Mouse (Mus musculus): ENCODE results near the gene Pi4kb. TPM values are rescaled to one million over a fixed set of nuclear protein-coding genes. Genes with fewer than 3 reads are reported as not detected.

The Pi4kb gene
- polyA plus RNA-seq, 1 experiment = not detected

DNA sequence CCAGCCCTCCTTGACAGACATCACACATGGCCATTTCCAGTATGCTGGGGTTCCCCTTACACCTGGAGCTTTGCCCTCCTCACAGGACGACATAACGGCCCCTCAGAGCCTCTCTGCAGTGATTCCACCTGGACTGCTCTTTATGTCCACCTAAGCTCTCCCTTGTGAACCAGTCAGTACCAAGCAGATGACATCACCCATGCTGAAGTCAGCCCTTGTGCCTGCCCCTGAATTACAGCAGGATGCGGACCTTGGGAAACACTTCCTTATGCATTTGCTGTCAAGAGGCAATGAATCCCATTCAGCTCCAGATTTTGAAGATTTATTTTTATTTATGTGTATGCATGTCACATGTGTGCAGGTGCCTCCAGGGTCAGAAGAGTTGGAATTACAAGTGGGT, 73.4 kb downstream of the Pi4kb start:
- Histone ChIP-seq H3K27ac (ENCODE audit: insufficient read depth, low read depth, low read length) (no peak overlapping the region), H3K4me3 (ENCODE audit: insufficient read depth, low read depth, low read length) (no peak overlapping the region), H3K4me1 (ENCODE audit: control insufficient read depth, insufficient read depth, low read length) (no peaks in the 10 kb centered on the region)
- no peak for TF ChIP-seq POLR2A (IDR thresholded peaks at IDR 0.05; ENCODE audit: insufficient read depth, low read depth, low read length)
- 74% methylated on average over 3 of the region's 3 CpGs for WGBS

DNA sequence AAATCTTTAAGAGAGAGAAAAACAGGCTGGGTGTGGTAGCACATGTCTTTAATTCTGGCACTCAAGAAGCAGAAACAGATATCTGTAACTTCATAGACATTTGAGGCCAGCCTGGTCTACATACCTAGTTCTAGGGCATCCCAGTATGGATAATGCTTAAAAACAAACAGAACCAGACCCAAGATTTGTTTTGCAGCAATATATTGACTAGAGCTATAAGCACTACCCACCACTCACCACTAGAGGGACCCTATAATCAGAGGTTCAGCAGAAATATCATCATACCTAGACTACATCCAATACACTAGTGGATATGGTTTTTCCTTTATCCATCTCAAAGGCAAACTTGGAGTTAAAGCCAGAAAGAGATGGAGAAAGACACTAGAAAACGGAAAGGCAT, 78.4 kb downstream of the Pi4kb start:
- TF ChIP-seq CTCF (IDR thresholded peaks at IDR 0.05; ENCODE audit: insufficient read depth, low read depth, low read length) (no peak), POLR2A (IDR thresholded peaks at IDR 0.05; ENCODE audit: insufficient read depth, low read depth, low read length) (no peak)
- H3K4me1 ChIP-seq (ENCODE audit: control insufficient read depth, insufficient read depth, low read length) = peaks cover 3% of the 10 kb centered on the region; the same call in 1 of the 2 replicates
- no peak overlapping the region for H3K4me3 ChIP-seq (ENCODE audit: insufficient read depth, low read depth, low read length)
- no peak overlapping the region for H3K27ac ChIP-seq (ENCODE audit: insufficient read depth, low read depth, low read length)
- 41% methylated on average over 1 of the region's 1 CpGs for WGBS

DNA sequence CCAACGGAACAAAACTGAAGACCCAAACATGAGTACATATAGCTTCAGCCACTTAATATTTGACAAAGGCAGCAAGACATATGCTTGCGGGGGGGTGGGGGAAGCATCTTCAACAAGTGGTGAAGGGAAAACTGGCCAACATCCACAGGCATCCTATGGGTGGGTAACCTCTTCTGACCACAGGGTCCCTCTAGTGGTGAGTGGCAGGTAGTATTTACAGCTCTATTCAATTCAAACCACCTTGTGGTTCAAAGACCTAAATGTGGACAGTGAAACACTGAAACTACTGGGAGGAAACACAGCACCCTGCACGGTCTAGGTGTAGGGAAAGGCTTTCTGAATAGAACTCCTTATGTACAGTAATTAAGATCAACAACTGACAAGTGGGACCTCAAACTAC, 79.2 kb downstream of the Pi4kb start:
- TF ChIP-seq POLR2A (IDR thresholded peaks at IDR 0.05; ENCODE audit: insufficient read depth, low read depth, low read length) (no peak), CTCF (IDR thresholded peaks at IDR 0.05; ENCODE audit: insufficient read depth, low read depth, low read length) (peak; percentile 38; the same call in 1 of the 2 replicates)
- H3K27ac ChIP-seq (ENCODE audit: insufficient read depth, low read depth, low read length) = no peak overlapping the region
- peaks cover 3% of the 10 kb centered on the region; the same call in 1 of the 2 replicates for H3K4me1 ChIP-seq (ENCODE audit: control insufficient read depth, insufficient read depth, low read length)
- 41% methylated on average over 3 of the region's 3 CpGs for WGBS
- H3K4me3 ChIP-seq (ENCODE audit: insufficient read depth, low read depth, low read length) = no peak overlapping the region

DNA sequence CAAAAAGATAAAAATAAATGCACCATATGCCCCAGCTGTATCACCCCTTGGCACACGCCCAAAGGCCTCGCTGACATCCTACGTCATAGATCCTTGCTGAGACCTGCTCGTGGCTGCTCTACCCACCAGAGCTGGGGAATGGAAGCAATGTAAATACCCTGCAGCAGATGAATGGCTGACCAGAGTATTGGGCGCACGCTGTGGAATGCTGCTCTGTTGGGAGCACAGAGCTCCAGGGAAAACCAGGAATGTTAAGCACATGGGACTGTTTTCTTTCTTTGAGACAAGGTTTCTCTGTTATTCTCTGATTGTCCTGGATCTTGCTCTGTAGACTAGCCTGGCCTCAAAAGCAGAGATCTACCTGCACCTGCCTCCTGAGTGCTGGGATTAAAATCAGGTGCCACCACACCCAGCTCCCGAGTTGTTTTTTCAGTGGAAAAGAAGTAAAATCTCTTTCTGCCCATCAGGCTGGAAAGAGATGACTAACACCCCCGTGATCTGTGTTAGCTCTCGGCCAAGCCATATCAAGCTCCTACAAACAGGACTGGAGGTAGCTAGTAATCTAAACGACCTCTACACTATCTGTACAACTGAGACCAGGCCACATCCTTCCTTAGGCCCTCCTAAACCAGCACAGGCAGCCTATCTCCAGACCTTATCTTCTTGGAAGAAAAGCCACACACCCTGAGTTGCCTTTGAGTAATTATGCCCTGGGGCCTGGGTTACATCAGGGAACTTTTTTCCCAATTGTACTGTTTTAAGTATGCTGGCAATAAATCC, 80.1 kb downstream of the Pi4kb start:
- Histone ChIP-seq H3K4me1 (ENCODE audit: control insufficient read depth, insufficient read depth, low read length) (peaks cover 6% of the 10 kb centered on the region; the same call in 1 of the 2 replicates), H3K27ac (ENCODE audit: insufficient read depth, low read depth, low read length) (no peak overlapping the region), H3K4me3 (ENCODE audit: insufficient read depth, low read depth, low read length) (no peak overlapping the region)
- TF ChIP-seq POLR2A (IDR thresholded peaks at IDR 0.05; ENCODE audit: insufficient read depth, low read depth, low read length) (no peak), CTCF (IDR thresholded peaks at IDR 0.05; ENCODE audit: insufficient read depth, low read depth, low read length) (no peak)
- 39% methylated on average over 10 of the region's 10 CpGs for WGBS

DNA sequence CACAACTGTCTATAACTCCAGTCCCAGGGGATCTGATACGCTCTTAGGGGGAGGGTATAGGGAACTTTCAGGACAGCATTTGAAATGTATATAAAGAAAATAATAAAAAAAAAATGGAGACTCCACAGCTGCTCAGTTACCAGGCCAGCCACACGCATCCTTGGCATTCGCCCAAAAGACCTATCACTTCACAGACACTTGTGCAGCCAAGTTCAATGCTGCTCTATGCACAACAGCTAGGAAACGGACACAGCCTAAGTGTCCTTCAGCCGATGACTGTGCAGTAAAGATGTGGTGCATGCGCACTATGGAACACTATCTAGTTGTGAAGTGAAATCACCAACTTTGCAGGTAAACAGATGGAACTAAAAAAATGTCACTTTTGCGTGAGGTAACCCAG, 81.7 kb downstream of the Pi4kb start:
- no peak for TF ChIP-seq POLR2A (IDR thresholded peaks at IDR 0.05; ENCODE audit: insufficient read depth, low read depth, low read length)
- no peak for TF ChIP-seq CTCF (IDR thresholded peaks at IDR 0.05; ENCODE audit: insufficient read depth, low read depth, low read length)
- WGBS = 86% methylated on average over 7 of the region's 7 CpGs
- H3K4me1 ChIP-seq (ENCODE audit: control insufficient read depth, insufficient read depth, low read length) = peaks cover 6% of the 10 kb centered on the region; the same call in 1 of the 2 replicates
- no peak overlapping the region for H3K4me3 ChIP-seq (ENCODE audit: insufficient read depth, low read depth, low read length)
- no peak overlapping the region for H3K27ac ChIP-seq (ENCODE audit: insufficient read depth, low read depth, low read length)

Other genes starting within 250 kb of the Pi4kb start
- not detected in 2 replicates for gene Cgn, start 188.2 kb upstream of the Pi4kb start, polyA plus RNA-seq (2012; ENCODE audit: insufficient read depth, insufficient read length, low replicate concordance, missing spikeins)
- gene Pogz, start 137.2 kb upstream of the Pi4kb start, polyA plus RNA-seq (2012; ENCODE audit: insufficient read depth, insufficient read length, low replicate concordance, missing spikeins) = not detected in 2 replicates
- not detected in 2 replicates for gene Psmb4, start 87.8 kb upstream of the Pi4kb start, polyA plus RNA-seq (2012; ENCODE audit: insufficient read depth, insufficient read length, low replicate concordance, missing spikeins)
- gene Selenbp1, start 41.7 kb upstream of the Pi4kb start, polyA plus RNA-seq (2012; ENCODE audit: insufficient read depth, insufficient read length, low replicate concordance, missing spikeins) = not detected in 2 replicates
- gene Rfx5, start 20.7 kb upstream of the Pi4kb start, polyA plus RNA-seq (2012; ENCODE audit: insufficient read depth, insufficient read length, low replicate concordance, missing spikeins) = not detected in 2 replicates
- 132 TPM in 1 of 2 replicates, not detected in the other for gene Zfp687, start 40.7 kb downstream of the Pi4kb start, polyA plus RNA-seq (2012; ENCODE audit: insufficient read depth, insufficient read length, low replicate concordance, missing spikeins)
- 457 TPM in 1 of 2 replicates, not detected in the other for gene Psmd4, start 67.9 kb downstream of the Pi4kb start, polyA plus RNA-seq (2012; ENCODE audit: insufficient read depth, insufficient read length, low replicate concordance, missing spikeins)
- gene Pip5k1a, start 132.2 kb downstream of the Pi4kb start, polyA plus RNA-seq (2012; ENCODE audit: insufficient read depth, insufficient read length, low replicate concordance, missing spikeins) = not detected in 2 replicates
- not detected in 2 replicates for gene Vps72, start 136.3 kb downstream of the Pi4kb start, polyA plus RNA-seq (2012; ENCODE audit: insufficient read depth, insufficient read length, low replicate concordance, missing spikeins)
- gene Tmod4, start 149.7 kb downstream of the Pi4kb start, polyA plus RNA-seq (2012; ENCODE audit: insufficient read depth, insufficient read length, low replicate concordance, missing spikeins) = not detected in 2 replicates
- not detected in 2 replicates for gene Scnm1, start 159.3 kb downstream of the Pi4kb start, polyA plus RNA-seq (2012; ENCODE audit: insufficient read depth, insufficient read length, low replicate concordance, missing spikeins)
- not detected in 2 replicates for gene Lysmd1, start 159.4 kb downstream of the Pi4kb start, polyA plus RNA-seq (2012; ENCODE audit: insufficient read depth, insufficient read length, low replicate concordance, missing spikeins)
- gene Tnfaip8l2, start 167.6 kb downstream of the Pi4kb start, polyA plus RNA-seq (2012; ENCODE audit: insufficient read depth, insufficient read length, low replicate concordance, missing spikeins) = not detected in 2 replicates
- gene Sema6c, start 185.7 kb downstream of the Pi4kb start, polyA plus RNA-seq (2012; ENCODE audit: insufficient read depth, insufficient read length, low replicate concordance, missing spikeins) = not detected in 2 replicates
- not detected in 2 replicates for gene Gabpb2, start 243.2 kb downstream of the Pi4kb start, polyA plus RNA-seq (2012; ENCODE audit: insufficient read depth, insufficient read length, low replicate concordance, missing spikeins)

All from olfactory bulb, adult 2 months (tissue).